Mouse (Mus musculus) ES-E14 (cell line): ENCODE measurements around the gene Xpr1. TPM values are rescaled to one million over a fixed set of nuclear protein-coding genes. Genes with fewer than 3 reads are reported as not detected.
A peak's percentile ranks its signal among the peaks of the same experiment; 100 is the strongest.

ENCODE experiments used
- DNase-seq: peaks from one replicate; pipeline ENCODE4 v3.0.0-alpha.2; 2013; ENCODE audit warnings: low read depth, low spot score
- H3K27ac ChIP-seq: 2 replicates; pipeline ENCODE4 v1.5.1; 2012; ENCODE audit warnings: low read depth, mild to moderate bottlenecking, low read length, moderate library complexity, mixed read lengths; ENCODE audit not compliant: poor library complexity, insufficient read depth, severe bottlenecking
- H3K36me3 ChIP-seq: 2 replicates; pipeline ENCODE4 v1.6.1; 2012; ENCODE audit warnings: mild to moderate bottlenecking, low read length, moderate library complexity, mixed read lengths; ENCODE audit not compliant: control insufficient read depth, poor library complexity, insufficient read depth, severe bottlenecking
- H3K4me1 ChIP-seq, 2 experiments: fragments of 150-350 bp in 1 of 2; sonication (generic) in 1 of 2; 2 replicates each; pipeline ENCODE4 v1.6.1; 2012; ENCODE audit warnings: low read length in 2 of 2, mild to moderate bottlenecking in 1 of 2, mixed read lengths in 1 of 2; ENCODE audit not compliant: control insufficient read depth in 2 of 2, insufficient read depth in 2 of 2, poor library complexity in 1 of 2
- H3K4me3 ChIP-seq, 2 experiments: fragments of 150-350 bp in 1 of 2; sonication (generic) in 1 of 2; 2 replicates each; pipeline ENCODE4 v1.5.1; 2012; ENCODE audit warnings: low read length in 2 of 2, low read depth in 1 of 2, mild to moderate bottlenecking in 1 of 2, mixed read lengths in 1 of 2; ENCODE audit not compliant: insufficient read depth in 1 of 2, poor library complexity in 1 of 2, severe bottlenecking in 1 of 2
- H3K9ac ChIP-seq: 2 replicates; pipeline ENCODE4 v1.6.1; 2012; ENCODE audit warnings: low read depth, mild to moderate bottlenecking, low read length, mixed read lengths; ENCODE audit not compliant: poor library complexity, insufficient read depth, severe bottlenecking
- H3K9me3 ChIP-seq: fragments of 150-350 bp; sonication (generic); 2 replicates; pipeline ENCODE4 v1.6.1; 2012; ENCODE audit warnings: low read depth, mild to moderate bottlenecking, low read length; ENCODE audit not compliant: control insufficient read depth, insufficient read depth
- CHD2 ChIP-seq: IDR thresholded peaks from 2 replicates; pipeline ENCODE4 v1.6.1; 2014; ENCODE audit warnings: mild to moderate bottlenecking, low read depth, low read length, inconsistent platforms
- HCFC1 ChIP-seq: IDR thresholded peaks from 2 replicates; pipeline ENCODE4 v1.6.1; 2012; ENCODE audit warnings: low read length, inconsistent platforms, borderline replicate concordance; ENCODE audit not compliant: insufficient read depth
- MAFK ChIP-seq: IDR thresholded peaks from 2 replicates; pipeline ENCODE4 v1.6.1; 2014; ENCODE audit warnings: mild to moderate bottlenecking, low read depth, low read length, inconsistent platforms; ENCODE audit not compliant: insufficient read depth
- ZC3H11A ChIP-seq: IDR thresholded peaks from 2 replicates; pipeline ENCODE4 v1.6.1; 2012; ENCODE audit warnings: low read depth, mild to moderate bottlenecking, inconsistent platforms, low read length, borderline replicate concordance
- ZNF384 ChIP-seq: IDR thresholded peaks from 2 replicates; pipeline ENCODE4 v1.6.1; 2012; ENCODE audit warnings: low read depth, low read length, inconsistent platforms
- in situ Hi-C, 2 experiments: fragments of 600-800 bp; cut with MboI; formaldehyde crosslinking; loops; one replicate each; pipeline ENCODE4 v1.15.1; 2025; ENCODE audit warnings: low sequenced_read_pairs in 2 of 2, inconsistent platforms in 1 of 2; ENCODE audit not compliant: unreplicated experiment in 2 of 2
- total RNA-seq: library from RNA; depleted of rRNA; stranded (reverse); fragments of 300-350 nt; gene quantifications from 2 replicates; pipeline ENCODE4 v1.2.3, GENCODE M21; 2012

Xpr1 gene
- total RNA-seq, 1 experiment: 13.5 TPM

GRCm38 (mm10) chr1:155293446-155293845, 123.8 kb downstream of the Xpr1 start:
- DNase-seq: peak; percentile 74
- in situ Hi-C loops: loop anchor here (5.0 to 10.0 kb wide), 2 partner anchors 231 to 239 kb away; no protein-coding TSS in a partner anchor
- H3K4me1 ChIP-seq: no peaks in the 10 kb centered on the region
- no peak overlapping the region for H3K9ac ChIP-seq
- no peak overlapping the region for H3K4me3 ChIP-seq
- TF ChIP-seq MAFK (no peak), ZC3H11A (peak; percentile 89)
- no peaks in the 10 kb centered on the region for H3K9me3 ChIP-seq
- no peaks in the 10 kb centered on the region for H3K36me3 ChIP-seq
- H3K27ac ChIP-seq: no peak overlapping the region

- no peak for DNase-seq
- Histone ChIP-seq H3K9me3 (no peaks in the 10 kb centered on the region), H3K4me1 (no peaks in the 10 kb centered on the region), H3K27ac (no peak overlapping the region), H3K36me3 (no peaks in the 10 kb centered on the region), H3K4me3 (no peak overlapping the region), H3K9ac (no peak overlapping the region)
- in situ Hi-C loops: loop anchor here (10.0 kb wide), 1 partner anchor 265 kb away; no protein-coding TSS in a partner anchor
- TF ChIP-seq HCFC1 (no peak), ZNF384 (no peak), MAFK (no peak), CHD2 (no peak), ZC3H11A (no peak)
These were observed 127.8 kb downstream of the Xpr1 start for GRCm38 (mm10) chr1:155289411-155289810.

DNA sequence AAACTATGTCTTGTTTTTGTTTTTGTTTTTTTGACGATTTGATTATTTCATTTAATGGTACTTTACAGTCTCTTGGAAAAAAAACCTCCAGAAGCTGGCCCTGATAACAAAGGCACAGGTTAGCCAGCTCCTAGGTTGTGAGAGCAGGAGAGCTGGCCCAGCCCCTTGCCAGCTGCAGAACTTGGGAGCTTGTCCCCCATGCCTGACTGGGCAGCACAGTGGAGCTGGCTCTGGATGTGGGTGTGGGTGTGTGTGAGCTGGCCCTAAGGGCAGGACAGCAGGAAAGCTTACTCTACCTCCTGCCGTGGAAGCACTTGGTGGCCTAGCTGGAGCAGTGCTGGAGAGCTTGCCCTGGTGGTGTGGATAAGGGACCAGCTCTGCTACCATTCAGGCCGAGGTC, 129.2 kb downstream of the Xpr1 start:
- Histone ChIP-seq H3K4me1 (no peaks in the 10 kb centered on the region), H3K4me3 (no peak overlapping the region), H3K9me3 (no peaks in the 10 kb centered on the region), H3K9ac (no peak overlapping the region), H3K36me3 (no peaks in the 10 kb centered on the region), H3K27ac (no peak overlapping the region)
- no peak for DNase-seq
- in situ Hi-C loops: loop anchor here (10.0 kb wide), 1 partner anchor 263 kb away; no protein-coding TSS in a partner anchor
- TF ChIP-seq MAFK (no peak), CHD2 (no peak), ZC3H11A (no peak), ZNF384 (no peak), HCFC1 (no peak)

DNA sequence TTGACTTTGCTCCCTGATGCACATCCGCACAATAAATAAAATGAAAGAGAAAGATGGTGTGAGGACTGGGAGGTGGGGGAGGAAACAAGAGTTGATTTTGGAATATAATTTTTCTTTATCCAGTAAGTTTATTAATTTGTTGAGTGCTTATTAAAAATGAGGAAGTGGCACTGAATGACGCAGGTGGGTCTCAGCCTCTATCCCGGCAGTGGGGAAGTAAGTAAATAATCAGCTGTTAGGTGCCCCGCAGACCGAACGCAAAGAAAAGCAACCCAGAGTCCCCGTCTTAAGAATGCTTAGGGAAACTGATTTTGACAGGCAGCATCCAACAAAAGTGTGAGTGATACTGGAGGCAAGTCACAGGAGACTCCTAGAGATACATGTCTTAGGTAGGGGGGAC, 133.4 kb downstream of the Xpr1 start:
- no peak for TF ChIP-seq MAFK
- no peak for TF ChIP-seq ZNF384
- TF ChIP-seq HCFC1: no peak
- TF ChIP-seq CHD2: no peak
- TF ChIP-seq ZC3H11A: no peak
- no peaks in the 10 kb centered on the region for H3K9me3 ChIP-seq

More for the DNA sequence above, 133.4 kb downstream of the Xpr1 start:
- H3K4me3 ChIP-seq: no peak overlapping the region
- no peak for DNase-seq
- H3K9ac ChIP-seq: no peak overlapping the region
- H3K27ac ChIP-seq: no peak overlapping the region
- H3K36me3 ChIP-seq: no peaks in the 10 kb centered on the region
- peaks cover 0 to 2% of the 10 kb centered on the region in 2 experiments; a peak in 1 of 4 replicates for H3K4me1 ChIP-seq
- in situ Hi-C loops: loop anchor here (10.0 kb wide), 1 partner anchor 259 kb away; no protein-coding TSS in a partner anchor
